Mouse (Mus musculus): ENCODE results near the gene Elovl5. TPM values are rescaled to one million over a fixed set of nuclear protein-coding genes. Genes with fewer than 3 reads are reported as not detected.

Elovl5 gene
- polyA plus RNA-seq, 1 experiment from 2014 or later: 94.6 TPM

GRCm38 (mm10) chr9:77979000-77979399 is 61.8 kb downstream of the Elovl5 start:
- Histone ChIP-seq H3K4me3 (ENCODE audit: low read length) (no peak overlapping the region), H3K4me2 (ENCODE audit: low read depth, low read length) (no peak overlapping the region), H3K27ac (ENCODE audit: low read length) (no peak overlapping the region; the same call in 1 of the 2 replicates), H3K9me3 (ENCODE audit: control insufficient read depth, low read length) (no peaks in the 10 kb centered on the region), H3K36me3 (ENCODE audit: control insufficient read depth, insufficient read depth, low read length) (peaks cover 15% of the 10 kb centered on the region), H3K9ac (ENCODE audit: low read length) (no peak overlapping the region), H3K4me1 (replicated peaks; ENCODE audit: control insufficient read depth, insufficient read depth, low read length) (no peaks in the 10 kb centered on the region), H3K27me3 (ENCODE audit: control insufficient read depth, insufficient read depth, low read depth, low read length) (no peaks in the 10 kb centered on the region)
- no peak for ATAC-seq (ENCODE audit: low read depth)
- 75% methylated on average over 7 of the region's 7 CpGs for WGBS

- Histone ChIP-seq H3K4me3 (ENCODE audit: low read length) (no peak overlapping the region), H3K36me3 (ENCODE audit: control insufficient read depth, insufficient read depth, low read length) (peaks cover 8% of the 10 kb centered on the region; the same call in 1 of the 2 replicates), H3K4me2 (ENCODE audit: low read depth, low read length) (no peak overlapping the region), H3K27me3 (ENCODE audit: control insufficient read depth, insufficient read depth, low read depth, low read length) (no peaks in the 10 kb centered on the region), H3K9me3 (ENCODE audit: control insufficient read depth, low read length) (no peaks in the 10 kb centered on the region), H3K4me1 (replicated peaks; ENCODE audit: control insufficient read depth, insufficient read depth, low read length) (no peaks in the 10 kb centered on the region), H3K9ac (ENCODE audit: low read length) (no peak overlapping the region), H3K27ac (ENCODE audit: low read length) (no peak overlapping the region)
- 87% methylated on average over 16 of the region's 16 CpGs for WGBS
- no peak for ATAC-seq (ENCODE audit: low read depth)
Observed at GRCm38 (mm10) chr9:77982616-77983015, 65.5 kb downstream of the Elovl5 start.

GRCm38 (mm10) chr9:77983521-77983920 is 66.4 kb downstream of the Elovl5 start:
- ATAC-seq (ENCODE audit: low read depth): no peak
- Histone ChIP-seq H3K36me3 (ENCODE audit: control insufficient read depth, insufficient read depth, low read length) (peaks cover 6% of the 10 kb centered on the region; the same call in 1 of the 2 replicates), H3K27ac (ENCODE audit: low read length) (no peak overlapping the region), H3K9me3 (ENCODE audit: control insufficient read depth, low read length) (no peaks in the 10 kb centered on the region), H3K4me1 (replicated peaks; ENCODE audit: control insufficient read depth, insufficient read depth, low read length) (no peaks in the 10 kb centered on the region), H3K4me3 (ENCODE audit: low read length) (no peak overlapping the region), H3K4me2 (ENCODE audit: low read depth, low read length) (no peak overlapping the region), H3K27me3 (ENCODE audit: control insufficient read depth, insufficient read depth, low read depth, low read length) (no peaks in the 10 kb centered on the region), H3K9ac (ENCODE audit: low read length) (no peak overlapping the region)
- WGBS: 70% methylated on average over 6 of the region's 6 CpGs

- Histone ChIP-seq H3K4me3 (ENCODE audit: low read length) (no peak overlapping the region), H3K27ac (ENCODE audit: low read length) (no peak overlapping the region), H3K36me3 (ENCODE audit: control insufficient read depth, insufficient read depth, low read length) (peaks cover 4% of the 10 kb centered on the region; the same call in 1 of the 2 replicates), H3K4me1 (replicated peaks; ENCODE audit: control insufficient read depth, insufficient read depth, low read length) (no peaks in the 10 kb centered on the region), H3K9ac (ENCODE audit: low read length) (no peak overlapping the region), H3K9me3 (ENCODE audit: control insufficient read depth, low read length) (no peaks in the 10 kb centered on the region), H3K27me3 (ENCODE audit: control insufficient read depth, insufficient read depth, low read depth, low read length) (no peaks in the 10 kb centered on the region), H3K4me2 (ENCODE audit: low read depth, low read length) (no peak overlapping the region)
- ATAC-seq (ENCODE audit: low read depth): no peak
- WGBS: 70% methylated on average over 8 of the region's 8 CpGs
Observed at GRCm38 (mm10) chr9:77986153-77986795, 69.1 kb downstream of the Elovl5 start.

GRCm38 (mm10) chr9:77989626-77990025 is 72.5 kb downstream of the Elovl5 start:
- no peak overlapping the region for H3K27ac ChIP-seq (ENCODE audit: low read length)
- no peak overlapping the region for H3K9ac ChIP-seq (ENCODE audit: low read length)
- H3K36me3 ChIP-seq (ENCODE audit: control insufficient read depth, insufficient read depth, low read length): no peaks in the 10 kb centered on the region
- no peak for ATAC-seq (ENCODE audit: low read depth)
- no peak overlapping the region for H3K4me3 ChIP-seq (ENCODE audit: low read length)
- no peak overlapping the region for H3K4me2 ChIP-seq (ENCODE audit: low read depth, low read length)
- 55% methylated on average over 8 of the region's 8 CpGs for WGBS
- H3K9me3 ChIP-seq (ENCODE audit: control insufficient read depth, low read length): no peaks in the 10 kb centered on the region
- H3K27me3 ChIP-seq (ENCODE audit: control insufficient read depth, insufficient read depth, low read depth, low read length): no peaks in the 10 kb centered on the region
- no peaks in the 10 kb centered on the region for H3K4me1 ChIP-seq (replicated peaks; ENCODE audit: control insufficient read depth, insufficient read depth, low read length)

- Histone ChIP-seq H3K36me3 (ENCODE audit: control insufficient read depth, insufficient read depth, low read length) (no peaks in the 10 kb centered on the region), H3K9ac (ENCODE audit: low read length) (no peak overlapping the region), H3K27me3 (ENCODE audit: control insufficient read depth, insufficient read depth, low read depth, low read length) (no peaks in the 10 kb centered on the region), H3K9me3 (ENCODE audit: control insufficient read depth, low read length) (no peaks in the 10 kb centered on the region), H3K4me2 (ENCODE audit: low read depth, low read length) (no peak overlapping the region), H3K4me1 (replicated peaks; ENCODE audit: control insufficient read depth, insufficient read depth, low read length) (no peaks in the 10 kb centered on the region), H3K4me3 (ENCODE audit: low read length) (no peak overlapping the region), H3K27ac (ENCODE audit: low read length) (no peak overlapping the region)
- 70% methylated on average over 8 of the region's 8 CpGs for WGBS
- no peak for ATAC-seq (ENCODE audit: low read depth)
Observed at GRCm38 (mm10) chr9:77990278-77990677, 73.1 kb downstream of the Elovl5 start.

GRCm38 (mm10) chr9:77991650-77992049 is 74.5 kb downstream of the Elovl5 start:
- H3K4me3 ChIP-seq (ENCODE audit: low read length): no peak overlapping the region
- no peaks in the 10 kb centered on the region for H3K27me3 ChIP-seq (ENCODE audit: control insufficient read depth, insufficient read depth, low read depth, low read length)
- 86% methylated on average over 4 of the region's 4 CpGs for WGBS
- H3K27ac ChIP-seq (ENCODE audit: low read length): no peak overlapping the region
- H3K4me1 ChIP-seq (replicated peaks; ENCODE audit: control insufficient read depth, insufficient read depth, low read length): no peaks in the 10 kb centered on the region
- ATAC-seq (ENCODE audit: low read depth): no peak
- H3K9me3 ChIP-seq (ENCODE audit: control insufficient read depth, low read length): no peaks in the 10 kb centered on the region
- H3K36me3 ChIP-seq (ENCODE audit: control insufficient read depth, insufficient read depth, low read length): no peaks in the 10 kb centered on the region
- no peak overlapping the region for H3K9ac ChIP-seq (ENCODE audit: low read length)
- H3K4me2 ChIP-seq (ENCODE audit: low read depth, low read length): no peak overlapping the region

GRCm38 (mm10) chr9:77992276-77992675 is 75.1 kb downstream of the Elovl5 start:
- H3K4me3 ChIP-seq (ENCODE audit: low read length): no peak overlapping the region
- H3K4me1 ChIP-seq (replicated peaks; ENCODE audit: control insufficient read depth, insufficient read depth, low read length): no peaks in the 10 kb centered on the region
- H3K36me3 ChIP-seq (ENCODE audit: control insufficient read depth, insufficient read depth, low read length): no peaks in the 10 kb centered on the region
- 80% methylated on average over 6 of the region's 6 CpGs for WGBS
- no peaks in the 10 kb centered on the region for H3K27me3 ChIP-seq (ENCODE audit: control insufficient read depth, insufficient read depth, low read depth, low read length)
- H3K9ac ChIP-seq (ENCODE audit: low read length): no peak overlapping the region
- no peaks in the 10 kb centered on the region for H3K9me3 ChIP-seq (ENCODE audit: control insufficient read depth, low read length)
- no peak overlapping the region for H3K4me2 ChIP-seq (ENCODE audit: low read depth, low read length)
- ATAC-seq (ENCODE audit: low read depth): no peak
- H3K27ac ChIP-seq (ENCODE audit: low read length): no peak overlapping the region

- ATAC-seq (ENCODE audit: low read depth): no peak
- WGBS: 76% methylated on average over 1 of the region's 1 CpGs
- Histone ChIP-seq H3K36me3 (ENCODE audit: control insufficient read depth, insufficient read depth, low read length) (no peaks in the 10 kb centered on the region), H3K27me3 (ENCODE audit: control insufficient read depth, insufficient read depth, low read depth, low read length) (no peaks in the 10 kb centered on the region), H3K9ac (ENCODE audit: low read length) (no peak overlapping the region), H3K27ac (ENCODE audit: low read length) (no peak overlapping the region), H3K4me3 (ENCODE audit: low read length) (no peak overlapping the region), H3K4me2 (ENCODE audit: low read depth, low read length) (no peak overlapping the region), H3K4me1 (replicated peaks; ENCODE audit: control insufficient read depth, insufficient read depth, low read length) (no peaks in the 10 kb centered on the region), H3K9me3 (ENCODE audit: control insufficient read depth, low read length) (no peaks in the 10 kb centered on the region)
Observed at GRCm38 (mm10) chr9:77993101-77993500, 75.9 kb downstream of the Elovl5 start.

Data from lung, embryonic 16.5 days (tissue).